Mouse (Mus musculus): ENCODE results near the gene Gm3336.

The Gm3336 gene

DNA sequence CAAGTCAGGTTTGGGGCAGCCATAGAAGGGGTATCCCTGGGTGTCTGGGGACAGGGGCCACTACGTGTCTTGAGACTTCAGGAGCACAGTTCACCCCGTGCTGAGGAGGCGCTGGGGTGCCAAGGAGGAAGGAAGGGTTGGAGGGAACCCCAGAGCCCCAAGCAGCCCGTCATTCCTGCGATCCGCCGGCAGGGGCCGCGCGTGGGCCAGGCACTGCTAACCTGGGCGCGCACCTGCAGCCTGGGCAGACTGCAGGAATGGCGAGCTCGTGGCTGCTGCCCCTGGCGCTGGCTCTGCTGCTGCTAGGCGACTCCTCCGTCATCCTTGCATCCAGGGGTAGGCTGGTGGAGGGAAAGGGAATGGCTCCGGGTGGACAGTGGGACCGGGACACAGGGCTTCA lies at the start of gene Gm3336:
TSS of gene Gm3336 (plus strand) at position 247 of the 400 bp plus-strand sequence.
- DNase-seq (ENCODE audit: low spot score), result peak; percentile 77

GRCm38 (mm10) chr8:70671615-70672324 lies 46.6 kb upstream of the Gm3336 start:
- no peak for DNase-seq (ENCODE audit: low spot score)

DNA sequence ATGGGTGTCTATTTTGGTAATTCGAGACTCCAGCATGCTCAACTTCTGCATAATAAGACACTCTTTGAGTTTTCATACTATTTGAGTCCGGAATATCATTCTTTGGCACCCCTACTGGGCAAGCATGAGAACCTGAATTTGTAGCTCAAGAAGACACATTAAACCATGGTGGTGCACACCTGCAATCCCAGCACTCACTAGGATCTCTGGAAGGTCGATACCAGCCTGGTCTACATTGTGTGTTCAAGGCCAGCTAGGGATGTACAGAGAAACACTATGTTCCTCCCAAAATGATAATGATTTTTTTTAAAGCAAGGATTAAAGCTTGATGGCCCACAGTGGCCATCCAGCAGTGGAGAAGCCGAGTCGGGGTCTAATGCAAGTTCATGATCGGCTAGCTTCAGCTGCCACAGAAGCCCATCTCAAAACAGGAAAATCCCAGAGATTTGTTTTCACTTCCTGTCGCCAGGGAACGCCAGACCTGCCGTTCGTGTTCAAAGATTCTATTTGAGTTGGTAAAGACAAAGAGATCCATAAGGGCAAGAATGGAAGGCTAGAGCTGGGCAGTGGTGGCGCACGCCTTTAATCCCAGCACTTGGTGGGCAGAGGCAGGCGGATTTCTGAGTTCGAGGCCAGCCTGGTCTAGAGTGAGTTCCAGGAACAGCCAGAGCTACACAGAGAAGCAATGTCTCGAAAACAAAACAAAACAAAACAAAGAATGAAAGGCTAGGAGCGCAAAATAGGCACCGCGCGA lies 45.8 kb upstream of the Gm3336 start:
- no peak for DNase-seq (ENCODE audit: low spot score)

GRCm38 (mm10) chr8:70673079-70673856 lies 45.1 kb upstream of the Gm3336 start, which contains the start of gene Lsm4:
Gene Lsm4, plus strand, starts transcription at chr8:70673248.
- DNase-seq (ENCODE audit: low spot score), result peak; percentile 99

DNA sequence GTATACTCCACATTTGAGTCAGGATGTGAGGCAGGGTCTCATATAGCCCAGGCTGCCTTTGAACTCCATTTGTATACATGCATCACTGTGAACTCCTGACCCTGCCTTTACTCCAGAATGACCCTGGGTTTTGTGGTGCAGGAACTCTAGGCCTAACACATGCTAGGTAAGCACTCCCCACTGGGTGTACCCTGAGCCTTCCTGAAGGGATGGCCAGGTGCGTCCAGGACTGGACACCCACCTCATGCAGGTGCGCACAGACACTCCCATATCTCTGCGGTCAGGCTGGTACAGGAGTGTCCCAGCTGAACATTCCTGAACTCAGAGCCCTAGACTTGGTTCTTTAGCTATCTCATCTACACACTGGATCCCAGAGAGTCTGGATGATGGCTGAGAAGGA lies 44.2 kb upstream of the Gm3336 start:
- DNase-seq (ENCODE audit: low spot score), result no peak

DNA sequence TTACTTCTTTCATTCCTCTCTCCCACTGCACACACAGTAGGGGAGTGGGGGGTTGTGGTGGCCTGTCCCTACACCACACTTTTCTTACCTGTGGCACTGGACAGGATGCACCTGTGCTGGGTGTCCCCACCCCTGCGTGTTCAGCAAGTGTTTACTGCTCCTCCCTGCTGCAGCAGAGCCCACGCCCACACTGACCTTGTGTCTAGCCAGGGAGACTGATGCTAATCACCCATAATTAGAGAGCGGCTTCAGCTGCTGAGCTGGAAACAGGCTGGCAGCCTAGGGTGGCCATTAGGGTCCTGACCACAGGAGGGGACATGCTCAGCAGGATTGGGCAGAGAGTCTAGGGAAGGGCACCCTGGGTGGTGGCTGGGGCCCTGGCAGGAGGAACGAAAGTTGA lies 43.6 kb upstream of the Gm3336 start:
- no peak for DNase-seq (ENCODE audit: low spot score)

- DNase-seq (ENCODE audit: low spot score), result no peak
These were observed 43.0 kb upstream of the Gm3336 start for GRCm38 (mm10) chr8:70675336-70675735.

- no peak for DNase-seq (ENCODE audit: low spot score)
These were observed 40.8 kb upstream of the Gm3336 start for GRCm38 (mm10) chr8:70677451-70678080.

GRCm38 (mm10) chr8:70678679-70679078 lies 39.7 kb upstream of the Gm3336 start:
- DNase-seq (ENCODE audit: low spot score), result no peak

DNA sequence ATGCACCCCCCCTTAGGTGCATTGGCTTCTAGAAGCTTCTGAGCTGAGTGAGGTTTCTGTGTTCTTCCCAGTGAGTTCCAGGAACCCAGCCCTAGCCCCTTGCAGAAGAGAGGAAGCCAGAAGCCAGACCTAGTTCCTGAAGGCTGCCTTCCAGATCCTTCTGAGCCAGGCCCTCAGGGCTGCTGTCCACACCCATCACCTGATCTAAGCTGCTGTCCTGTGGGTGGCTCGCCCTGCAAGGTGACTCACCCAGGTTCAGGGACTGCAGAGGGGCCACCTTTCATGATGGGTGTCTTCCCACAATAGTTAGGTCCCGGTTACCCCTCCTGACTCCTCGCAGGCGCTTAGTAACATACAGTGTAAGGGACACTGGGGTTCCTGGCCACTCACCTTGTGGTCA lies 38.9 kb upstream of the Gm3336 start:
- DNase-seq (ENCODE audit: low spot score), result no peak

DNA sequence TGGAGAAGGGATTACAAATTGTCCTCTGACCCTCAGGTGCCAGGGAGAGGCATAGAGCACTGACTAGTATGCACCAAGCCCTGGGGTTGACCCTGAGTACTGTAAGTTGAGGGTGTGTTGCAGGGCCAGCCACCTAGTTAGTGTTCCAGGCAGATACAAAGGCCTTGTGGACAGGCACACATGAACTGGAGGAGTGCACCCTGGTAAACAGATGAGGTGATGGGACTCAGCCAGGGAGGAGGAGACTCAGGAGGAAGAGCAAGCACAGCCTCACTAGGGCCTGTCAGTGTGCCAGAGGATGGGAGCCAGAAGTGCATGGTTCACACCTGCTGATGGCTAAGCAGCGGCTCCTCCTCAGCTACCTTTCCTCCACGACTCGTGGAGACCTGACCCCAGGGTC lies 38.3 kb upstream of the Gm3336 start:
- DNase-seq (ENCODE audit: low spot score), result no peak

GRCm38 (mm10) chr8:70681410-70681809 lies 36.9 kb upstream of the Gm3336 start:
- no peak for DNase-seq (ENCODE audit: low spot score)

GRCm38 (mm10) chr8:70682193-70682592 lies 36.1 kb upstream of the Gm3336 start:
- no peak for DNase-seq (ENCODE audit: low spot score)

DNA sequence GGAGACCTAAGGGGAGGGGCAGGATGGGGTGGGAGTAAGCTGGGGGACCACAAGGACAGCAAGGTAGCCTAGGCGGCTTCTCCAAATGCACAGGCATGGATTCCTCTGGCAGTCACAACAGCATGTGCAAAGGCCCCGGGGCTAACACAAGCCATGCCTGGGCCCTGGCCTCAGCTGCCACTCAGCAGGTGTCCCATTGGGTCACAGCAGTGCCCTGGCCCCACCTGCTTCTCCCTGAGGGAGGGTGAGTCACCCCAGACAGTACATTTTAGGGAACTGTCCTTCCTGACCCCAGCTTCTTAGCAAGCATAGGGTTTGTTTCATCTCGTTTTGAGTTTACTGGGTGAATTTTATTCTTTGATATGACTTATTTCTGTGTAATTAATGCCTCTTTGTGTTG lies 35.7 kb upstream of the Gm3336 start:
- no peak for DNase-seq (ENCODE audit: low spot score)

DNA sequence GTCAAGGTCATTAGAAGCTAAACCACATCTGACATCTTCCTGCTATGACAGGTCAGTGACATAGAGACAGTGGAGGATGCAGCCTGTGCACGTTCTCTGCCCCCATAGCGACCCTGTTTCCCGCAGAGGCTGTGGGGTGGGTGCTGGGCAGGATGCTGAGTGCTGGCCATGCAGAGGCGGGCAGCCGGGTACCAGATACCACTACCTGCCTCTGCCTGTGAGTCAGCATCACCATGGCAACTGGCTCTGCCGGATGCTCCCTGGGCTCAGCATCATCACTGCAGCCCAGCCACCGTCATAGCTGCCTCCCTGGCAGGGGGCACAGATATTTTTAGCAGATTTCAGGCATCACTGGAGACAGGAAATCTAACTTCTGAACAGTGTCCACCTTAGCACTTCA lies 34.1 kb upstream of the Gm3336 start:
- no peak for DNase-seq (ENCODE audit: low spot score)

- DNase-seq (ENCODE audit: low spot score), result no peak
These were observed 30.8 kb upstream of the Gm3336 start for GRCm38 (mm10) chr8:70687576-70687975.

DNA sequence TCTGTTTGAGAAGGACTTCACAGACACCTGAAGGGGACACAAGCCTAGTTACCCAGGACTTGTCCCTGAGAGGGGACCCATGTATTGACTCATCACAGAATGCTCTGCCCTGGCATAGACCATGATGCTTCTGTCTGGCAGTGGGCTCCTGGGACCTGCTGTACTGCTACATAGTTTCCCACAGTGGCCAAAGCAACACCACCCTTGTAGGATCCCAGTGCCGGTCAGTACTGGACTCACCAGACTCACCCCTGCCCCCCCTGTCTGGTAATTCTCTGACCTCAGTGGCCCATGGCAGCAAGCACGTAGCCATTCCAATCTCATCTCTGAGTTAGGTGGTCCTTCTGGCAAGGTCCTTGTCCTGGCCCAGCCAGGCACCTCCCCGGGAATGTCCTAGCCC lies 30.2 kb upstream of the Gm3336 start:
- no peak for DNase-seq (ENCODE audit: low spot score)

DNA sequence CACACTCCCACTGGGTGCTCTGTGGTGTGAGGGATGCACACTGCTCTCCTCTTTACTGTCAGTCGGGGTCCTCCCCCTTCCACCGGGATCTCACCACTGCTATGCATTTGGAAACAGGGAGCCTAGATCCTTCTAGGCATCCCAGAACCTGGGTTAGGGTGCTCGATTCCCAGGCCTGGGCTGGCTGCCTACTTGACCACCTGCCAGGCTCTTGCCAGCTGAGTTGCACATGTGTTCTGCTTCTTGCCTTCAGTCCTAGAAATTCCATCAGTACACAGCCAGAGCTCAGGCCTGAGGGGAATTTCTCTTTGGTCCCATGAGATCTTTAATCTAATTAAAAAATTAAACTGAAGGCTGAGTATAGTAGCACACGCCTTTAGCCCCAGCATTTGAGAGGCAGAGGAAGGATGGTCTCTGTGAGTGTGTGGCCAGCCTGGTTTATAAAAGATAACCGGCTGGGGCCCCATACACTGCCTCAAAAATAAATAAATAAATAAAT lies 28.4 kb upstream of the Gm3336 start:
- no peak for DNase-seq (ENCODE audit: low spot score)

GRCm38 (mm10) chr8:70691230-70691629 lies 27.1 kb upstream of the Gm3336 start:
- no peak for DNase-seq (ENCODE audit: low spot score)

DNA sequence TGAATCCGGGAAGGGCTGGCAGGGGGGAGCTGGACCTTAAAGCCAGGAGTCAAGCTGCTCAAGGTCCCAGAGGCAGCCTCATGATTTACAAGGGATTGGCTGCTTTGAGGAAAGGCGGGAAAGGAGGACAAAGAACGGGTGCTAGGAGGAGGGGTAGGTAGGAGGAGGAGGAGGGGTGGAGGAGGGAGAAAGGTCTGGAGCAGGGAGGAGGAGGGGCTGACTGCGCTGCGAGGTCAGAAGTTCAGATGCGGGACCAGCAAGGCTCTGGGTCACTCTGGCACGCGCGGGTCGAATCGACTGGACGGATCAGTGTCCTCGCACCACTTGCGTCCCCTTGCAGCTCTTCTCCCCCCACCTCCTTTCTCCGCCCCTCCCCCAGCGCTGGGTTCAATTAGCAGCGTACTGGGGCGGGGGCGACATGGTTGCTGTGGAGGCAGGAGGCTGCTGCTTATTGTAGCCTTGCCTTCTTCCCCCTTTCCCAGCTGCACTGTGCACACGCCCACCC lies 26.6 kb upstream of the Gm3336 start:
- peak; percentile 79 for DNase-seq (ENCODE audit: low spot score)

GRCm38 (mm10) chr8:70693636-70694035 lies 24.7 kb upstream of the Gm3336 start:
- DNase-seq (ENCODE audit: low spot score), result no peak
